Comparison of ENCODE assay signal across 21 mouse cellular contexts in genomic region chr4:138021651-138022050, GRCm38 (mm10). TPM values are rescaled to one million over a fixed set of nuclear protein-coding genes. Genes with fewer than 3 reads are reported as not detected.
DNase-seq lines count a peak whose midpoint lies in the region; ATAC-seq and TF ChIP-seq lines count a peak whose summit lies in the region.
"Had no signal": no experiment of that assay in that cellular context is flagged by ENCODE, and none has a peak within 500 bp of the region (broad histone marks: within the 10 kb centered on the region; RNA-seq: fewer than 3 reads in every experiment).

No protein-coding gene starts in this region.

- H3K4me3 ChIP-seq in forebrain, embryonic 12.5 days (replicated peaks): no peak overlapping the region
- no peak overlapping the region for H3K4me3 ChIP-seq in forebrain, postnatal 0 days (ENCODE audit: low read depth, low read length)
- peak overlapping the region; percentile 53; the same call in 1 of the 2 replicates for H3K4me3 ChIP-seq in gastrocnemius, adult 2 months
- H3K4me3 ChIP-seq in midbrain, embryonic 15.5 days: no peak overlapping the region
- no peak overlapping the region for H3K4me3 ChIP-seq in midbrain, embryonic 10.5 days
- H3K4me3 ChIP-seq: embryonic facial prominence, embryonic 12.5 days; heart, adult 2 months; heart, embryonic 15.5 days had no signal

- no peak overlapping the region for H3K9ac ChIP-seq in forebrain, embryonic 12.5 days
- H3K9ac ChIP-seq in forebrain, postnatal 0 days: no peak overlapping the region
- no peak overlapping the region for H3K9ac ChIP-seq in midbrain, embryonic 15.5 days
- H3K9ac ChIP-seq: embryonic facial prominence, embryonic 12.5 days; heart, embryonic 15.5 days had no signal

- 84% methylated on average over 6 of the region's 6 CpGs for WGBS in forebrain, embryonic 12.5 days
- 54% methylated on average over 6 of the region's 6 CpGs for WGBS in forebrain, postnatal 0 days
- WGBS in midbrain, embryonic 15.5 days: 64% methylated on average over 6 of the region's 6 CpGs
- WGBS in midbrain, embryonic 10.5 days: 93% methylated on average over 6 of the region's 6 CpGs

- no peaks in the 10 kb centered on the region for H3K9me3 ChIP-seq in forebrain, embryonic 12.5 days
- H3K9me3 ChIP-seq in forebrain, postnatal 0 days (ENCODE audit: low read length): no peaks in the 10 kb centered on the region
- no peaks in the 10 kb centered on the region for H3K9me3 ChIP-seq in midbrain, embryonic 15.5 days
- no peaks in the 10 kb centered on the region for H3K9me3 ChIP-seq in midbrain, embryonic 10.5 days (replicated peaks)
- H3K9me3 ChIP-seq: embryonic facial prominence, embryonic 12.5 days; G1E; heart, embryonic 15.5 days had no signal

- H3K27me3 ChIP-seq in forebrain, embryonic 12.5 days: no peaks in the 10 kb centered on the region
- no peaks in the 10 kb centered on the region for H3K27me3 ChIP-seq in forebrain, postnatal 0 days (ENCODE audit: insufficient read depth, low read length)
- H3K27me3 ChIP-seq in midbrain, embryonic 15.5 days (replicated peaks): no peaks in the 10 kb centered on the region
- H3K27me3 ChIP-seq in midbrain, embryonic 10.5 days (ENCODE audit: low read depth, poor library complexity, severe bottlenecking): no peaks in the 10 kb centered on the region
- H3K27me3 ChIP-seq: embryonic facial prominence, embryonic 12.5 days; heart, embryonic 15.5 days had no signal

- H3K36me3 ChIP-seq in forebrain, embryonic 12.5 days (replicated peaks): peaks cover 30% of the 10 kb centered on the region
- peaks cover 7% of the 10 kb centered on the region for H3K36me3 ChIP-seq in forebrain, postnatal 0 days (ENCODE audit: insufficient read depth)
- no peaks in the 10 kb centered on the region for H3K36me3 ChIP-seq in midbrain, embryonic 15.5 days (replicated peaks)
- peaks cover 70% of the 10 kb centered on the region for H3K36me3 ChIP-seq in midbrain, embryonic 10.5 days

- peaks cover 11% of the 10 kb centered on the region for H3K4me1 ChIP-seq in forebrain, embryonic 12.5 days
- peaks cover 7% of the 10 kb centered on the region; the same call in 1 of the 2 replicates for H3K4me1 ChIP-seq in forebrain, postnatal 0 days (ENCODE audit: insufficient read depth)
- H3K4me1 ChIP-seq in midbrain, embryonic 15.5 days: peaks cover 22% of the 10 kb centered on the region
- peaks cover 15% of the 10 kb centered on the region; the same call in 1 of the 2 replicates for H3K4me1 ChIP-seq in midbrain, embryonic 10.5 days

- no peak for TF ChIP-seq CTCF in forebrain, postnatal 0 days (IDR thresholded peaks at IDR 0.05; ENCODE audit: low read depth)
- no peak for TF ChIP-seq CTCF in gastrocnemius, adult 2 months (IDR thresholded peaks at IDR 0.05)

- no peak overlapping the region for H3K4me2 ChIP-seq in forebrain, embryonic 12.5 days
- H3K4me2 ChIP-seq in forebrain, postnatal 0 days (ENCODE audit: low read depth): no peak overlapping the region
- no peak overlapping the region for H3K4me2 ChIP-seq in midbrain, embryonic 15.5 days
- H3K4me2 ChIP-seq: embryonic facial prominence, embryonic 12.5 days; heart, embryonic 11.5 days; heart, embryonic 15.5 days had no signal

- peak overlapping the region; percentile 38; the same call in 1 of the 2 replicates for H3K27ac ChIP-seq in forebrain, embryonic 12.5 days
- no peak overlapping the region for H3K27ac ChIP-seq in forebrain, postnatal 0 days (ENCODE audit: low read depth, low read length)
- peak overlapping the region; percentile 88 for H3K27ac ChIP-seq in gastrocnemius, adult 2 months
- H3K27ac ChIP-seq in midbrain, embryonic 15.5 days: 0 out of 2 replicates have a peak overlapping the region, but pooled peaks have one; percentile 57
- H3K27ac ChIP-seq in midbrain, embryonic 10.5 days (replicated peaks): no peak overlapping the region
- H3K27ac ChIP-seq: heart, adult 2 months; heart, embryonic 15.5 days had no signal

- intact Hi-C loops in gastrocnemius, adult 2 months (cut with DNase I): no loop called here

- DNase-seq in forebrain, postnatal 0 days: no peak
- DNase-seq in gastrocnemius, adult 2 months: peak; percentile 4
- DNase-seq in gastrocnemius, postnatal 10 days: no peak
- DNase-seq in midbrain, embryonic 10.5 days (ENCODE audit: low spot score): no peak
- DNase-seq in cerebellum, adult 9-11 months: no peak
- DNase-seq: adrenal gland, postnatal 10 days; B cell, adult 2 months; cerebellum, adult 11 months; cerebellum, adult 8-10 months; gastrocnemius, postnatal 14 days; heart, adult 2 months; heart, postnatal 14 days; kidney, adult 11 months had no signal

- ATAC-seq in forebrain, embryonic 12.5 days (ENCODE audit: low FRiP score): no peak
- ATAC-seq in forebrain, postnatal 0 days: no peak; the same call in 1 of the 2 replicates
- ATAC-seq in midbrain, embryonic 15.5 days (replicated peaks): no peak
- ATAC-seq: CD4-positive, CD25-positive, alpha-beta regulatory T cell, adult 4 months; hindbrain, embryonic 16.5 days had no signal

RNA-seq across cellular contexts. Expression of gene Eif4g3, which starts 28.8 kb away (rescaled TPM):
- 58.0 and 60.5 TPM in 2 replicates for polyA plus RNA-seq in forebrain, embryonic 12.5 days (2016; fragmentation: Nextera tagmentation; extraction: Ambion mirVana)
- 61.9 and 67.0 TPM in 2 replicates for total RNA-seq in forebrain, postnatal 0 days (2014; rRNA removed)
- 28.8 and 38.4 TPM in 2 replicates for polyA plus RNA-seq in forebrain, postnatal 0 days (2015; fragmentation: Nextera tagmentation; extraction: Ambion mirVana)
- 100 to 1,000 TPM; 108 to 145 TPM for total RNA-seq in gastrocnemius, adult 2 months (2021)
- 100 to 1,000 TPM; 100 to 108 TPM for total RNA-seq in gastrocnemius, postnatal 10 days (2021)
- 55.7 and 58.5 TPM in 2 replicates for polyA plus RNA-seq in midbrain, embryonic 15.5 days (2015; fragmentation: Nextera tagmentation; extraction: Ambion mirVana)
- polyA plus RNA-seq in midbrain, embryonic 10.5 days (2016; fragmentation: Nextera tagmentation; extraction: Ambion mirVana): 34.1 and 36.3 TPM in 2 replicates

Comparison
In these comparisons a context has a peak if more than half of its experiments do, and no peak if none do; other contexts are left out.
1. H3K27ac ChIP-seq: peak in forebrain, embryonic 12.5 days (single experiment), gastrocnemius, adult 2 months (single experiment) and midbrain, embryonic 15.5 days (single experiment); none in forebrain, postnatal 0 days (single experiment) and midbrain, embryonic 10.5 days (single experiment).